Mouse (Mus musculus) liver, embryonic 13.5 days (tissue): ENCODE measurements around the gene Tmed3. TPM values are rescaled to one million over a fixed set of nuclear protein-coding genes. Genes with fewer than 3 reads are reported as not detected.

ENCODE experiments used
- ATAC-seq: fragments of 200-750 bp; cut with Nextera tagmentation; 2 replicates; pipeline ENCODE4 v1.8.0; 2017; ENCODE audit warnings: low read depth, mild to moderate bottlenecking, moderate number of reproducible peaks, moderate library complexity
- DNase-seq: peaks from one replicate; pipeline ENCODE4 v3.0.0; 2022
- H3K27ac ChIP-seq: fragments of 300-500 bp; sonication (generic); 2 replicates; pipeline ENCODE4 v1.5.1; 2015; ENCODE audit warnings: moderate library complexity, mild to moderate bottlenecking, inconsistent platforms
- H3K27me3 ChIP-seq: fragments of 300-500 bp; sonication (generic); 2 replicates; pipeline ENCODE4 v1.6.1; 2015; ENCODE audit warnings: mild to moderate bottlenecking, inconsistent platforms
- H3K36me3 ChIP-seq: fragments of 300-500 bp; sonication (generic); 2 replicates; pipeline ENCODE4 v1.6.1; 2015; ENCODE audit warnings: mild to moderate bottlenecking, inconsistent platforms
- H3K4me1 ChIP-seq: fragments of 300-500 bp; sonication (generic); replicated peaks from 2 replicates; pipeline ENCODE4 v1.6.1; 2015; ENCODE audit warnings: inconsistent platforms
- H3K4me2 ChIP-seq: fragments of 300-500 bp; sonication (generic); 2 replicates; pipeline ENCODE4 v1.6.1; 2015; ENCODE audit warnings: inconsistent platforms, mild to moderate bottlenecking, moderate library complexity
- H3K4me3 ChIP-seq: fragments of 300-500 bp; sonication (generic); replicated peaks from 2 replicates; pipeline ENCODE4 v1.5.1; 2015; ENCODE audit warnings: mild to moderate bottlenecking, inconsistent platforms
- H3K9ac ChIP-seq: fragments of 300-500 bp; sonication (generic); 2 replicates; pipeline ENCODE4 v1.6.1; 2015; ENCODE audit warnings: mild to moderate bottlenecking, inconsistent platforms
- H3K9me3 ChIP-seq: fragments of 300-500 bp; sonication (generic); replicated peaks from 2 replicates; pipeline ENCODE4 v1.6.1; 2016; ENCODE audit warnings: inconsistent platforms
- WGBS: fragments of 180-500 bp; shearing (Covaris S2); methylation state at CpG from one replicate; pipeline ENCODE4 v1.1.7; 2015; ENCODE audit not compliant: insufficient replicate concordance; 5-methylcytosine and 5-hydroxymethylcytosine counted together
- polyA plus RNA-seq: library from polyadenylated mRNA; unstranded; fragments of >200 nt; fragmentation: Nextera tagmentation; extraction: Ambion mirVana; gene quantifications from 2 replicates; pipeline ENCODE4 v1.2.1, GENCODE M21; 2015

The Tmed3 gene
- 39.7 and 39.8 TPM in 2 replicates for polyA plus RNA-seq

GRCm38 (mm10) chr9:89704265-89705196 lies at the start of gene Tmed3:
Gene Tmed3 (minus strand): TSS chr9:89705068.
- peak within 1 kb of the TSS; percentile 82 for H3K9ac ChIP-seq
- DNase-seq (peak; percentile 83), ATAC-seq (peak; percentile 99)
- peak within 1 kb of the TSS; percentile 91 for H3K4me2 ChIP-seq
- peaks cover 15% of the 10 kb centered on the region for H3K4me1 ChIP-seq
- peaks cover 11% of the 10 kb centered on the region for H3K36me3 ChIP-seq
- peak within 1 kb of the TSS; percentile 68 for H3K4me3 ChIP-seq
- peak within 1 kb of the TSS; percentile 74 for H3K27ac ChIP-seq
- WGBS = 1% methylated on average over 52 of the region's 52 CpGs
- H3K27me3 ChIP-seq = no peaks in the 10 kb centered on the region
- no peaks in the 10 kb centered on the region for H3K9me3 ChIP-seq

GRCm38 (mm10) chr9:89740041-89740440 lies 35.2 kb upstream of the Tmed3 start:
- Histone ChIP-seq H3K27ac (no peak overlapping the region), H3K4me2 (no peak overlapping the region), H3K4me1 (no peaks in the 10 kb centered on the region), H3K27me3 (peaks cover 6% of the 10 kb centered on the region; the same call in 1 of the 2 replicates), H3K36me3 (no peaks in the 10 kb centered on the region), H3K4me3 (no peak overlapping the region), H3K9me3 (no peaks in the 10 kb centered on the region), H3K9ac (no peak overlapping the region)
- ATAC-seq (no peak), DNase-seq (no peak)

DNA sequence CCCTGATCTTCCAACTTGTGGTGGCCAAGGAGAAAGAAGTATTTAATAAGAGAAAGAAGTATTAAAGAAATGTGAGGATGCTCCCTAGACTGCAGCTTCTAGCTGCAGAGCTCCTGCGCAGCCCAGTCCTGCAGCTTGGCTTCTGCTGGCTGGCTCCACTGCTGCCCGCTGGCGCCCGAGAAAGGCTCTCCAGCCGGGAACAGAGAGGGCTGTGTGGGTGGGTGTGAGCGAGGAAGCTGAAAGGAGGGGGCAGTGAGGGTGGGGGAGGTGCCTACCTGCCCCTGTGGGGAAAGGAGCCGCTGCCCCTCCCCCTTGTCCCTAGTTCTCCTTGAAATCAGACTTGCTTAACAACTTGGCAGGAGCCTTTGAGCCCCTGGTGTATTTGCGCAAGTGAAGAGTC lies 33.4 kb upstream of the Tmed3 start, which contains the start of gene Ankrd34c:
Ankrd34c (minus strand) TSS at position 181 of the 400 bp plus-strand sequence.
- no peaks in the 10 kb centered on the region for H3K4me1 ChIP-seq
- no peak within 1 kb of the TSS for H3K9ac ChIP-seq
- no peaks in the 10 kb centered on the region for H3K9me3 ChIP-seq
- H3K4me3 ChIP-seq = no peak within 1 kb of the TSS
- no peak within 1 kb of the TSS for H3K27ac ChIP-seq
- WGBS = 5% methylated on average over 8 of the region's 8 CpGs
- H3K4me2 ChIP-seq = no peak within 1 kb of the TSS
- H3K27me3 ChIP-seq = peaks cover 6% of the 10 kb centered on the region; the same call in 1 of the 2 replicates
- DNase-seq (no peak), ATAC-seq (no peak)
- no peaks in the 10 kb centered on the region for H3K36me3 ChIP-seq

DNA sequence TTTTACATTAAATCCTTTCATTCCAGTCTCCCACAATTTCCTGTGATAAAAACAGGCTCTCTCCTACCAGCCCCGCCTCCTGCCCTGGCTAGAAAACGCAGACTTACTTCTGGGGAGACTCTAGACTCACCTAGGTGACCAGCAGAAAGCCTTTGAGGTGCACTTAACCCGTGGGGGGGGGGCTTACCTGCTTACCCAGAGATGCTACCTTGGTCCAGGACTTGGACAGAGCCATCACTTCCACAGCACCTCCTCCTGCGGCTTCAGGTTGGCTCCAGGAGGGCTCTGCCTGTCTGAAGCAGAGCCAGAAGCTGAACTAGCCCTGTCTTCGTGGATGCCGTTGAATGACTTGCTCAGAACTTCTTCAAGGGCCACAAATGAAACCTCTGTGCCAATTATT lies 33.0 kb upstream of the Tmed3 start:
- no peak overlapping the region for H3K4me2 ChIP-seq
- H3K4me1 ChIP-seq = no peaks in the 10 kb centered on the region
- H3K9me3 ChIP-seq = no peaks in the 10 kb centered on the region
- 12% methylated on average over 6 of the region's 6 CpGs for WGBS
- no peak overlapping the region for H3K27ac ChIP-seq
- H3K4me3 ChIP-seq = no peak overlapping the region
- peaks cover 6% of the 10 kb centered on the region; the same call in 1 of the 2 replicates for H3K27me3 ChIP-seq
- H3K9ac ChIP-seq = no peak overlapping the region
- no peak for ATAC-seq
- DNase-seq = no peak
- H3K36me3 ChIP-seq = no peaks in the 10 kb centered on the region

DNA sequence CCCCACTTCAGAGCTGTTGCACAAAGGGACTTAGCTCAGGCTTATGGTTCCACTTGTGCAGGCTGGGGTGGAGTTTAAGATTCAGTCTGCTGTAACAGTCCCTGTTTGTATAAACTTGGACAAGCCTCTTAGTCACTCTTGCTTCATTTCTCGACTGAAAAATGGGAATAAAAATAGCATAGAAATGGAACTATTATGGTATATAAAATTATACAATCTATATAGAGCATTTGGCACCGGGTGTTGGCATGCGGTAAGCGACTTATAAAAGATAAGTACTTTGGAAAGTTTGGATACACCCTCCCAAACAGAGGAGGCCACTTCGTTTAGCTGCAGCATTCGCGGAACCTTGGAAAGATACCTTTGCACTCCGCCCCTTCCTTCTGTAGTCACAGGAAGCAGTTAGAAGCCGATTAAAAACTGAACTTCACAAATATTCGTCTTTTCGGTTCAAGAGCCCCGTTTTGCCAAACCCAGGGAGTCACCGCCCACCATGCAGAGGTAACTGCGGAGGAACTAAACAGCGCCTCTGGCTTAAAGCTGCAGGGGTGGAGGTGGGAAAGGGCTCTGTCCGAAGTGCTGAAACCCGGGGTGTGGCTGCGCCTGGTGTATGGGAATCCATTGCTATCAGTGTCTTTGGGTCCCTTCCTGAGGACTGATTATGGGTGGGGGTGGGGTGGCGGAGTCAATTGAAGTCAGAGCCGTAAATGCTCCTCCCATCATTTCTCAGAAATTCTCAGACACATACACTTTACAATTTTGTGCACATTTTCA lies 32.3 kb upstream of the Tmed3 start:
- H3K27me3 ChIP-seq = peaks cover 6% of the 10 kb centered on the region; the same call in 1 of the 2 replicates
- WGBS = 9% methylated on average over 20 of the region's 20 CpGs
- no peaks in the 10 kb centered on the region for H3K4me1 ChIP-seq
- H3K27ac ChIP-seq = no peak overlapping the region
- no peak overlapping the region for H3K4me2 ChIP-seq
- ATAC-seq (no peak), DNase-seq (peak; percentile 4)
- no peak overlapping the region for H3K9ac ChIP-seq
- no peaks in the 10 kb centered on the region for H3K9me3 ChIP-seq
- H3K4me3 ChIP-seq = no peak overlapping the region
- H3K36me3 ChIP-seq = no peaks in the 10 kb centered on the region

GRCm38 (mm10) chr9:89706906-89707305 lies 2.0 kb upstream of the Tmed3 start:
- Histone ChIP-seq H3K4me3 (no peak overlapping the region), H3K9me3 (no peaks in the 10 kb centered on the region), H3K4me1 (peaks cover 12% of the 10 kb centered on the region), H3K36me3 (no peaks in the 10 kb centered on the region), H3K27ac (no peak overlapping the region), H3K4me2 (no peak overlapping the region), H3K27me3 (no peaks in the 10 kb centered on the region), H3K9ac (no peak overlapping the region)
- 19% methylated on average over 4 of the region's 4 CpGs for WGBS
- ATAC-seq (no peak), DNase-seq (no peak)

DNA sequence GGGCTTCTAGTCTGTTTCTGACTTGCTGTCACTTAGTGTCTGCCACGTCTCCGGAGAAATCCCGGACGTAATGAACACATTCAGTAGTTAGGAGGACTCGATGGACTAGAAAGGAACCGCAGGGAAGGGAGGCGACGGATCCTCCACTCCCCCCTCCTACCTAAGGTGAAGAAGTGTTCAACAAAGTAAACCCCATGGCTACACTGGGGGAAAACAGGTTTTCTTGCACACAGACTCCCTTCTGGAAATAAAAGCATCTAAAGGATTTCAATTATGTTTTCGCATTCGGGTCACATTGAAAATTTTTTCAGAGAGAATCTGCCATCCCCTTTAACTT lies 297 bp upstream of the Tmed3 start:
- Histone ChIP-seq H3K36me3 (peaks cover 6% of the 10 kb centered on the region), H3K27me3 (no peaks in the 10 kb centered on the region), H3K9me3 (no peaks in the 10 kb centered on the region), H3K9ac (peak overlapping the region; percentile 82), H3K27ac (no peak overlapping the region), H3K4me2 (peak overlapping the region; percentile 91), H3K4me3 (peak overlapping the region; percentile 68), H3K4me1 (peaks cover 15% of the 10 kb centered on the region)
- WGBS = 6% methylated on average over 10 of the region's 10 CpGs
- ATAC-seq (peak; percentile 39), DNase-seq (no peak)

GRCm38 (mm10) chr9:89700910-89701457 lies 3.9 kb downstream of the Tmed3 start:
- no peak for ATAC-seq
- 78% methylated on average over 2 of the region's 2 CpGs for WGBS
- 0 out of 2 replicates have a peak overlapping the region, but pooled peaks have one; percentile 13 for H3K27ac ChIP-seq

GRCm38 (mm10) chr9:89695143-89695542 lies 9.7 kb downstream of the Tmed3 start:
- Histone ChIP-seq H3K4me3 (no peak overlapping the region), H3K9me3 (no peaks in the 10 kb centered on the region), H3K9ac (no peak overlapping the region), H3K27ac (no peak overlapping the region), H3K4me2 (no peak overlapping the region), H3K36me3 (peaks cover 16% of the 10 kb centered on the region), H3K27me3 (no peaks in the 10 kb centered on the region), H3K4me1 (no peaks in the 10 kb centered on the region)
- 50% methylated on average over 1 of the region's 1 CpGs for WGBS
- ATAC-seq (no peak), DNase-seq (no peak)

More at GRCm38 (mm10) chr9:89700910-89701457, 3.9 kb downstream of the Tmed3 start:
- H3K27me3 ChIP-seq = no peaks in the 10 kb centered on the region
- no peaks in the 10 kb centered on the region for H3K9me3 ChIP-seq
- H3K4me3 ChIP-seq = no peak overlapping the region
- no peak overlapping the region for H3K4me2 ChIP-seq
- no peak overlapping the region for H3K9ac ChIP-seq
- H3K36me3 ChIP-seq = peaks cover 22% of the 10 kb centered on the region
- peaks cover 15% of the 10 kb centered on the region for H3K4me1 ChIP-seq
- no peak for DNase-seq

GRCm38 (mm10) chr9:89693670-89694069 lies 11.2 kb downstream of the Tmed3 start:
- Histone ChIP-seq H3K27me3 (no peaks in the 10 kb centered on the region), H3K27ac (no peak overlapping the region), H3K9ac (no peak overlapping the region), H3K4me3 (no peak overlapping the region), H3K9me3 (no peaks in the 10 kb centered on the region), H3K36me3 (peaks cover 2% of the 10 kb centered on the region; the same call in 1 of the 2 replicates), H3K4me1 (no peaks in the 10 kb centered on the region), H3K4me2 (no peak overlapping the region)
- no peak for DNase-seq
- WGBS = 82% methylated on average over 2 of the region's 2 CpGs
- ATAC-seq = no peak

GRCm38 (mm10) chr9:89689179-89689578 lies 15.7 kb downstream of the Tmed3 start:
- Histone ChIP-seq H3K27me3 (no peaks in the 10 kb centered on the region), H3K36me3 (no peaks in the 10 kb centered on the region), H3K9ac (no peak overlapping the region), H3K4me2 (no peak overlapping the region), H3K4me1 (no peaks in the 10 kb centered on the region), H3K9me3 (no peaks in the 10 kb centered on the region), H3K27ac (no peak overlapping the region), H3K4me3 (no peak overlapping the region)
- DNase-seq (no peak), ATAC-seq (no peak)
- 49% methylated on average over 1 of the region's 1 CpGs for WGBS
